Mouse (Mus musculus) MEL (cell line): ENCODE measurements around the gene Ctps. TPM values are rescaled to one million over a fixed set of nuclear protein-coding genes. Genes with fewer than 3 reads are reported as not detected.

Source experiments
- DNase-seq: peaks from one replicate; pipeline ENCODE4 v3.0.0; 2011; ENCODE audit warnings: low read depth, low spot score
- H3K27ac ChIP-seq: 2 replicates; pipeline ENCODE4 v1.5.1; 2012; ENCODE audit warnings: low read depth, mild to moderate bottlenecking, control low read depth, low read length, moderate library complexity; ENCODE audit not compliant: control insufficient read depth
- H3K27me3 ChIP-seq, 2 experiments: fragments of 150-350 bp in 1 of 2; sonication (generic) in 1 of 2; 2 replicates each; pipeline ENCODE4 v1.6.1; 2012; ENCODE audit warnings: low read length in 2 of 2, mild to moderate bottlenecking in 2 of 2, improper control_type of control experiment in 1 of 2, moderate library complexity in 1 of 2; ENCODE audit not compliant: insufficient read depth in 2 of 2, control insufficient read depth in 1 of 2
- H3K36me3 ChIP-seq, 2 experiments: 2 replicates each; pipeline ENCODE4 v1.6.1; 2012 to 2014; ENCODE audit warnings: low read length in 2 of 2, improper control_type of control experiment in 1 of 2, inconsistent platforms in 1 of 2, mild to moderate bottlenecking in 1 of 2; ENCODE audit not compliant: insufficient read depth in 2 of 2, control insufficient read depth in 1 of 2
- H3K4me1 ChIP-seq, 2 experiments: fragments of 150-350 bp in 1 of 2; sonication (generic) in 1 of 2; 2 replicates each; pipeline ENCODE4 v1.6.1; 2012; ENCODE audit warnings: low read length in 2 of 2, improper control_type of control experiment in 1 of 2, mild to moderate bottlenecking in 1 of 2; ENCODE audit not compliant: insufficient read depth in 2 of 2, control insufficient read depth in 1 of 2
- H3K4me3 ChIP-seq, 2 experiments: fragments of 150-350 bp in 1 of 2; sonication (generic) in 1 of 2; 2 replicates each; pipeline ENCODE4 v1.5.1; 2012; ENCODE audit warnings: low read depth in 2 of 2, low read length in 2 of 2, mild to moderate bottlenecking in 2 of 2, moderate library complexity in 2 of 2, control low read depth in 1 of 2, improper control_type of control experiment in 1 of 2; ENCODE audit not compliant: control insufficient read depth in 1 of 2, insufficient read depth in 1 of 2
- H3K79me2 ChIP-seq: 2 replicates; pipeline ENCODE4 v1.6.1; 2012; ENCODE audit warnings: mild to moderate bottlenecking, low read length, moderate library complexity; ENCODE audit not compliant: control insufficient read depth, poor library complexity, insufficient read depth
- H3K9ac ChIP-seq: 2 replicates; pipeline ENCODE4 v1.6.1; 2012; ENCODE audit warnings: low read depth, mild to moderate bottlenecking, control low read depth, low read length, moderate library complexity; ENCODE audit not compliant: control insufficient read depth, poor library complexity, severe bottlenecking
- H3K9me3 ChIP-seq: fragments of 150-350 bp; sonication (generic); replicated peaks from 2 replicates; pipeline ENCODE4 v1.6.1; 2012; ENCODE audit warnings: mild to moderate bottlenecking, low read length, improper control_type of control experiment, moderate library complexity; ENCODE audit not compliant: insufficient read depth
- CHD1 ChIP-seq: IDR thresholded peaks from 2 replicates; pipeline ENCODE4 v1.6.1; 2012; ENCODE audit warnings: low read depth, mild to moderate bottlenecking, inconsistent platforms, low read length, improper control_type of control experiment
- EP300 ChIP-seq, 2 experiments: IDR thresholded peaks; 2 replicates each; pipeline ENCODE4 v1.6.1; 2011; ENCODE audit warnings: improper control_type of control experiment in 2 of 2, low read length in 2 of 2, low read depth in 1 of 2, mild to moderate bottlenecking in 1 of 2
- ETS1 ChIP-seq: IDR thresholded peaks from 2 replicates; pipeline ENCODE4 v1.6.1; 2012; ENCODE audit warnings: low read depth, mild to moderate bottlenecking, inconsistent platforms, low read length, improper control_type of control experiment, moderate library complexity
- GABPA ChIP-seq: IDR thresholded peaks from 2 replicates; pipeline ENCODE4 v1.6.1; 2012; ENCODE audit warnings: low read depth, mild to moderate bottlenecking, inconsistent platforms, low read length, improper control_type of control experiment, moderate library complexity
- HCFC1 ChIP-seq: IDR thresholded peaks from 2 replicates; pipeline ENCODE4 v1.6.1; 2012; ENCODE audit warnings: low read depth, mild to moderate bottlenecking, inconsistent platforms, low read length, improper control_type of control experiment, moderate library complexity
- MAZ ChIP-seq: IDR thresholded peaks from 2 replicates; pipeline ENCODE4 v1.6.1; 2012; ENCODE audit warnings: low read depth, mild to moderate bottlenecking, inconsistent platforms, low read length, improper control_type of control experiment
- MEF2A ChIP-seq: IDR thresholded peaks from 2 replicates; pipeline ENCODE4 v1.6.1; 2014; ENCODE audit warnings: low read depth, mild to moderate bottlenecking, inconsistent platforms, low read length, improper control_type of control experiment; ENCODE audit not compliant: poor library complexity, insufficient replicate concordance, severe bottlenecking; ENCODE audit errors: extremely low read depth
- MXI1 ChIP-seq: IDR thresholded peaks from 2 replicates; pipeline ENCODE4 v1.6.1; 2011; ENCODE audit warnings: mild to moderate bottlenecking, low read depth, low read length, improper control_type of control experiment
- MYC ChIP-seq: IDR thresholded peaks from 2 replicates; pipeline ENCODE4 v1.6.1; 2011; ENCODE audit warnings: low read depth, mild to moderate bottlenecking, low read length, improper control_type of control experiment, moderate library complexity
- POLR2AphosphoS5 ChIP-seq: IDR thresholded peaks from 2 replicates; pipeline ENCODE4 v1.6.1; 2012; ENCODE audit warnings: low read depth, borderline replicate concordance, mild to moderate bottlenecking, inconsistent platforms, low read length, moderate library complexity, mixed read lengths
- SIN3A ChIP-seq: IDR thresholded peaks from 2 replicates; pipeline ENCODE4 v1.6.1; 2012; ENCODE audit warnings: low read length, improper control_type of control experiment, inconsistent platforms
- TAL1 ChIP-seq: IDR thresholded peaks from 2 replicates; pipeline ENCODE4 v1.6.1; 2012; ENCODE audit warnings: mild to moderate bottlenecking, inconsistent platforms, low read length, moderate library complexity, mixed read lengths
- TBP ChIP-seq: IDR thresholded peaks from 2 replicates; pipeline ENCODE4 v1.8.0; 2011; ENCODE audit warnings: low read depth, low read length, improper control_type of control experiment
- UBTF ChIP-seq: IDR thresholded peaks from 2 replicates; pipeline ENCODE4 v1.6.1; 2012; ENCODE audit warnings: low read depth, mild to moderate bottlenecking, inconsistent platforms, low read length, improper control_type of control experiment, moderate library complexity, borderline replicate concordance; ENCODE audit not compliant: insufficient read depth
- ZKSCAN1 ChIP-seq: IDR thresholded peaks from 2 replicates; pipeline ENCODE4 v1.6.1; 2012; ENCODE audit warnings: low read depth, mild to moderate bottlenecking, inconsistent platforms, low read length, improper control_type of control experiment, moderate library complexity
- ZNF384 ChIP-seq: IDR thresholded peaks from 2 replicates; pipeline ENCODE4 v1.6.1; 2012; ENCODE audit warnings: low read depth, mild to moderate bottlenecking, inconsistent platforms, low read length, improper control_type of control experiment
- polyA plus RNA-seq, 2 experiments: library from polyadenylated mRNA; stranded (reverse) in 1 of 2; unstranded in 1 of 2; fragments of >175 nt in 1 of 2; fragments of >200 nt in 1 of 2; gene quantifications; 2 replicates each; pipeline versions ENCODE4 v1.2.1 to v1.2.4; 2012; ENCODE audit warnings: low replicate concordance in 2 of 2, low read depth in 1 of 2; ENCODE audit not compliant: insufficient read length in 2 of 2, insufficient read depth in 1 of 2, missing spikeins in 1 of 2
- total RNA-seq: library from RNA; depleted of rRNA; stranded (reverse); fragments of 300-350 nt; gene quantifications from 2 replicates; pipeline ENCODE4 v1.2.3, GENCODE M21; 2012

Ctps gene
- total and polyA plus RNA-seq, 3 experiments = 81.2 to 82.2 TPM; not detected in 1

- Histone ChIP-seq H3K9ac (no peak overlapping the region), H3K4me1 (no peaks in the 10 kb centered on the region; a peak in 1 of 4 replicates), H3K27me3 (no peaks in the 10 kb centered on the region), H3K4me3 (no peak overlapping the region), H3K27ac (no peak overlapping the region), H3K9me3 (no peaks in the 10 kb centered on the region), H3K79me2 (no peaks in the 10 kb centered on the region), H3K36me3 (peaks cover 2 to 5% of the 10 kb centered on the region in 2 experiments)
- no peak for DNase-seq
- no peak for TF ChIP-seq ETS1
- TF ChIP-seq GABPA = no peak
- TF ChIP-seq UBTF = no peak
- no peak for TF ChIP-seq SIN3A
- no peak for TF ChIP-seq MEF2A
- no peak for TF ChIP-seq ZNF384
- no peak for TF ChIP-seq ZKSCAN1
- TF ChIP-seq MXI1 = no peak
- no peak for TF ChIP-seq MAZ
- TF ChIP-seq EP300 (IDR thresholded peaks at IDR 0.05; ENCODE audit: low read depth in 1 of 2, low read length in 2 of 2) = no peak
- no peak for TF ChIP-seq TAL1
- no peak for TF ChIP-seq HCFC1
Observed at GRCm38 (mm10) chr4:120521761-120522160, 48.3 kb downstream of the Ctps start.

GRCm38 (mm10) chr4:120517335-120517734, 52.7 kb downstream of the Ctps start:
- Histone ChIP-seq H3K27ac (no peak overlapping the region), H3K27me3 (no peaks in the 10 kb centered on the region), H3K4me3 (no peak overlapping the region), H3K9ac (no peak overlapping the region), H3K79me2 (no peaks in the 10 kb centered on the region), H3K9me3 (no peaks in the 10 kb centered on the region), H3K36me3 (peaks cover 0 to 2% of the 10 kb centered on the region in 2 experiments), H3K4me1 (peaks cover 0 to 2% of the 10 kb centered on the region in 2 experiments; a peak in 1 of 4 replicates)
- DNase-seq = peak; percentile 60
- TF ChIP-seq POLR2AphosphoS5 (no peak), TBP (peak; percentile 59; the same call in 1 of the 2 replicates), MYC (no peak), MEF2A (no peak), CHD1 (no peak)
